In genomic region chr5:63943291-63943690, GRCm38 (mm10) we compare ENCODE assay signal across 25 mouse cellular contexts. TPM values are rescaled to one million over a fixed set of nuclear protein-coding genes. Genes with fewer than 3 reads are reported as not detected.
DNase-seq lines count a peak whose midpoint lies in the region; ATAC-seq lines count a peak whose summit lies in the region.
"Had no signal": no experiment of that assay in that cellular context is flagged by ENCODE, and none has a peak within 500 bp of the region (broad histone marks: within the 10 kb centered on the region; RNA-seq: fewer than 3 reads in every experiment).

No protein-coding gene starts in this region.

- H3K27me3 ChIP-seq in kidney, embryonic 14.5 days (ENCODE audit: control insufficient read depth, insufficient read depth, low read length): no peaks in the 10 kb centered on the region
- H3K27me3 ChIP-seq: embryonic facial prominence, embryonic 12.5 days; heart, embryonic 15.5 days; hindbrain, embryonic 13.5 days; limb, embryonic 12.5 days; neural tube, embryonic 13.5 days; stomach, embryonic 15.5 days had no signal

- H3K9ac ChIP-seq in kidney, embryonic 14.5 days (ENCODE audit: low read depth, low read length): no peak overlapping the region
- H3K9ac ChIP-seq: embryonic facial prominence, embryonic 12.5 days; heart, embryonic 15.5 days; hindbrain, embryonic 13.5 days; limb, embryonic 12.5 days; liver, embryonic 14.5 days; neural tube, embryonic 13.5 days; stomach, embryonic 15.5 days had no signal

- no peak overlapping the region for H3K4me2 ChIP-seq in kidney, embryonic 14.5 days (replicated peaks; ENCODE audit: low read depth, low read length)
- H3K4me2 ChIP-seq: embryonic facial prominence, embryonic 12.5 days; heart, embryonic 15.5 days; hindbrain, embryonic 13.5 days; limb, embryonic 12.5 days; neural tube, embryonic 13.5 days; stomach, embryonic 15.5 days had no signal

- no peaks in the 10 kb centered on the region for H3K9me3 ChIP-seq in kidney, embryonic 14.5 days (ENCODE audit: control insufficient read depth, low read length)
- H3K9me3 ChIP-seq: embryonic facial prominence, embryonic 12.5 days; heart, embryonic 15.5 days; hindbrain, embryonic 13.5 days; limb, embryonic 12.5 days; midbrain, embryonic 10.5 days; neural tube, embryonic 13.5 days; stomach, embryonic 15.5 days had no signal

- WGBS in kidney, embryonic 14.5 days: 88% methylated on average over 9 of the region's 9 CpGs

- no peaks in the 10 kb centered on the region for H3K36me3 ChIP-seq in kidney, embryonic 14.5 days (ENCODE audit: control insufficient read depth, insufficient read depth, low read length)
- H3K36me3 ChIP-seq: embryonic facial prominence, embryonic 12.5 days; heart, embryonic 15.5 days; hindbrain, embryonic 13.5 days; limb, embryonic 12.5 days; midbrain, embryonic 10.5 days; neural tube, embryonic 13.5 days; stomach, embryonic 15.5 days had no signal

- ATAC-seq in CD4-positive, CD25-positive, alpha-beta regulatory T cell, adult 4 months: peak; percentile 56
- ATAC-seq in activated CD4-positive, CD25-positive, alpha-beta regulatory T cell, adult 4 months: peak; percentile 28
- ATAC-seq in neutrophil, adult 5-6 weeks (ENCODE audit: extremely low read depth, insufficient number of reproducible peaks, low FRiP score, poor library complexity, severe bottlenecking): peak; percentile 21; the same call in 1 of the 2 replicates
- no peak for ATAC-seq in kidney, embryonic 14.5 days (ENCODE audit: low FRiP score, low TSS enrichment)
- ATAC-seq: forebrain, embryonic 16.5 days; intestine, embryonic 16.5 days; lung, postnatal 0 days had no signal

- no peak overlapping the region for H3K27ac ChIP-seq in kidney, embryonic 14.5 days (ENCODE audit: low read depth, low read length)
- H3K27ac ChIP-seq: embryonic facial prominence, embryonic 12.5 days; heart, embryonic 15.5 days; hindbrain, embryonic 13.5 days; kidney, postnatal 0 days; layer of hippocampus, adult 2 months; left cerebral cortex, adult 2 months; limb, embryonic 12.5 days; liver, embryonic 14.5 days; midbrain, embryonic 10.5 days; neural tube, embryonic 13.5 days; stomach, embryonic 15.5 days had no signal

- H3K4me1 ChIP-seq in kidney, embryonic 14.5 days (ENCODE audit: control insufficient read depth, insufficient read depth, low read length): no peaks in the 10 kb centered on the region
- H3K4me1 ChIP-seq: embryonic facial prominence, embryonic 12.5 days; heart, embryonic 15.5 days; hindbrain, embryonic 13.5 days; limb, embryonic 12.5 days had no signal

- DNase-seq in induced T-regulatory cell, adult 2 months (ENCODE audit: low read depth): peak; percentile 29
- DNase-seq in heart, adult 18-20 months: no peak
- DNase-seq in left cerebral cortex, adult 8-10 months (ENCODE audit: low spot score in 2 of 2): no peak
- DNase-seq: adrenal gland, adult 2 months; cerebellum, adult 2 months; heart, adult 11 months; right cerebral cortex, postnatal 4 days had no signal

- H3K4me3 ChIP-seq in kidney, embryonic 14.5 days (ENCODE audit: low read length): no peak overlapping the region
- H3K4me3 ChIP-seq: embryonic facial prominence, embryonic 12.5 days; heart, embryonic 15.5 days; hindbrain, embryonic 13.5 days; layer of hippocampus, adult 2 months; left cerebral cortex, adult 2 months; limb, embryonic 12.5 days; midbrain, embryonic 10.5 days; neural tube, embryonic 13.5 days; stomach, embryonic 15.5 days had no signal

RNA-seq across cellular contexts. Expression of gene Rell1, which starts 25.4 kb away (rescaled TPM):
- 1 to 10 TPM; 4.4 to 6.0 TPM for polyA plus RNA-seq in CD4-positive, CD25-positive, alpha-beta regulatory T cell, adult 4 months (2017; shearing (Covaris generic))
- 1 to 10 TPM; 4.0 to 7.6 TPM for polyA plus RNA-seq in activated CD4-positive, CD25-positive, alpha-beta regulatory T cell, adult 4 months (2017; shearing (Covaris generic))
- total RNA-seq in neutrophil, adult 5-6 weeks (2017): 40.7 and 43.1 TPM in 2 replicates
- total RNA-seq in heart, adult 18-20 months (2021): 10 to 100 TPM in 1 of 2 experiments, 1 to 10 TPM in 1; 9.4 to 10.0 TPM
- 13.2 and 13.7 TPM in 2 replicates for polyA plus RNA-seq in kidney, embryonic 14.5 days (2014; fragmentation: Nextera tagmentation; extraction: Ambion mirVana)
- 10 to 100 TPM; 12.5 to 14.4 (median 13.8) TPM for total RNA-seq in left cerebral cortex, adult 8-10 months (2022)
